Mouse (Mus musculus) heart, postnatal 36 days (tissue): ENCODE measurements around the gene Smug1. TPM values are rescaled to one million over a fixed set of nuclear protein-coding genes. Genes with fewer than 3 reads are reported as not detected.

Experiments used
- DNase-seq, 2 experiments: peaks; one replicate each; pipeline ENCODE4 v3.0.0; 2021 to 2022
- intact Hi-C: fragments of 180-260 bp; cut with DNase I; formaldehyde crosslinking; loops from one replicate; pipeline ENCODE4 v1.15.1; 2025
- total RNA-seq, 2 experiments: library from RNA; stranded (reverse); gene quantifications; 2 replicates each; pipeline ENCODE4 v1.2.3; 2021

The Smug1 gene
- 10 to 100 TPM; 13.2 to 15.7 TPM for total RNA-seq

DNA sequence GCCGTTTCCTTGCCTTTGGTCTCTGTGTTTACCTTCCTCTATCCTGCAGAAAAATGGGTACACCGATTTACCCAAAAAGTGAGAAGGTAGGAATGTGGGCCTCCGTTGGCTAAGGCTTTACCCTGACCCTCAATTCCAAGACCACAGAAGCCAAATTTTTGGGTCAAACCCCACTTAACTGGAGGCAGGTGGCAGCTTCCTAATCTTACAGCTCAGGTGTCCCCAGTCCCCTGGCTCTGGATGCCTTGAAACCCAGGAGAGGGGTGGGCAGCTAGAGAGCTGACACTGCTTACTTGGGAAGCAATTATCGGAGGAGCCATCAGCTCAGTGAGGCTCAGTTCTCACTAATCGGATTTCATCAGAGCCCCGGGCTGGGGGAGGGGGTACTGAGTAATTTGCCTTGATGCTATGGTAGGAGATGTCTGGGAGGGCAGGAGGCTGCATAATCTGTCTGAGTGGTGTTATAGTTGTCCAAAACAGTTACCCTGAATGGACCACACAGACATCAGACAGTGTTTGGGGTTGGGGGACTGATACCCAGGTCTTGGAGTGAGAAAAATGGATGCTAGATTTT lies at the start of gene Smug1:
Gene Smug1 (minus strand): TSS at position 51 of the 574 bp plus-strand sequence.
- intact Hi-C loops: no loop called here
- no peak for DNase-seq

DNA sequence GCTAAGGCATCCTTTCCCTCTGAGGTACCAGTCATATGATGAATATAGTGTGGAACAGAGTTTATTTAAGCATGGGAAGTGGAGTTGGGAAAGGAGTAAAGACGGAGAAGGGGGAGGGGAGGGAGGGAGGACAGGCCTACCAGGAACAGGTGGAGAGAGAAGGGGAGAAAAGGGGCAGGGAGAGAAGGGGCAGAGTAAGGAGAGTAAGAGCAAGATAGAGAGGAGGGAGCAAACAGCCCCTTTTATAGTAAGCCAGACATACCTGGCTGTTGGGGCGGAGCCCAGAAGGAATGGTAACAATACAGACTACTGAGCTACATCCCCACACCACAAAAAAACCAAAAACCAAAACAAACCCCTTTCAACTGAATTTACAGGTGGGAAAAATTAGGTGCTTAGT lies 49.2 kb upstream of the Smug1 start:
- intact Hi-C loops: no loop called here
- DNase-seq: no peak

DNA sequence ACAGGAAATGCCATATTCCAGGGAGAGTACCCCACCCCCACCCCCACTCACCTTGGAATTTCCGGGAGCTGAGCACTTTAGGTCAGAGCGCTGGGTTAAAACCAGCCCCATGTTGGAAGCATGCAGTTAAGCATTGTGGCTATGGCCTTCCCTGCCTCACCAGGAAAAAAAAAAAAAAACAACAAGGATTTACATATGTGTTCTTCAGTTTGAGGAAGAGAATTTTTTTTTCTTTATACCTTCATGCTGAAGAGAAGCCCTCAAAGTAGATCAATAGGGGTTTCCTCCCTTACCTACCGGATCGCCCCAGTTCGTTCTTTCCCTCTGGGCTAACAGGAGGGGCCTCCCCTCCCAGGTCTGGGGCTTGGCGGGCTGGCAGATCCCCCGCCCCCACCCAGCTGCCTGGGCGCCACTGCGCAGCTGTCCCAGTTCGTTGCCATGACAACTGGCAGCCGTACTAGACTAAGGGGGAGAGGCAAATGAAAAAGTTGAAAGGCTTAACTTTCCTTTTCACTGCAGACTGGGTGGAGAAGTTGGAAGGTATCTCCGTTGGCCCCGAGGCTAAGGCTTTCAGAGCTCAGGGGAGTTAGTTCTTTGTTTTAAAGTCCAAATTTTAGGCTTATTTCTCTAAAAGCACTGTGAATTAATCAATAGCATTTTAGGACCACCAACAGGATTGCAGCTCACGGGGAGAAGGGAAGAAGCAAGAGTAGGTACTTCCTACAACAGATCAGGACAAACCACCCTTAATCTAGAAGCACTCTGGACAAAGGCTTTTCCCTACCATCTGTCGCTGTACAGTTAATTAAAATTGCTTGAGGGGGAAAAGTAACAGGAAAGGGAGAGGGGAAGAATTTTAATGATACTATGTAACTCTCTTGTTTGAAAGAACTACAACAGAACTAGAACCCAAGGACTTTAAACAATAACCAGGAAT lies 48.3 kb upstream of the Smug1 start:
- intact Hi-C loops: loop anchor here (2.0 kb wide), 1 partner anchor 24 kb away; the partner anchor contains the start of gene Cbx5
- DNase-seq: peak; percentile 80 to 84

DNA sequence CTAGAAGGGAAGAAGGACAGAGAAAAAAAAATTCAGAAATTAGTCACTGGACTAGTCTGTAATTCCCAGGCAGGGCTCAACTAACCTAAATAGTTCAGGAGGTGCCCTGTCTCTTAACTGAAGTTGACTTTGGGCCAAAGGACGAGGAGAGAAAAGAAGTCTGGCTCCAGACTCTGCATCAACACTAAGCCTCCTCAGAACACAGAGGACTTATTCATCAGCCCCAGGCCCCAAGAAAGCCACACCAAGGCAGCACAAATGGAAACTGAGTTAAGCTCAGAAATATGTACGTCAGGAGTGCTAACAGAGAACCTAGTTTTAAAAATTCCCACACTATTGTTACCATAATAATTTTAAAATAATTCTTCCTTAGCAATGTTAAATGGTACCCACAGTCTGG lies 47.3 kb upstream of the Smug1 start:
- DNase-seq: no peak
- intact Hi-C loops: loop anchor here (2.0 kb wide), 1 partner anchor 25 kb away; the partner anchor contains the start of gene Cbx5

DNA sequence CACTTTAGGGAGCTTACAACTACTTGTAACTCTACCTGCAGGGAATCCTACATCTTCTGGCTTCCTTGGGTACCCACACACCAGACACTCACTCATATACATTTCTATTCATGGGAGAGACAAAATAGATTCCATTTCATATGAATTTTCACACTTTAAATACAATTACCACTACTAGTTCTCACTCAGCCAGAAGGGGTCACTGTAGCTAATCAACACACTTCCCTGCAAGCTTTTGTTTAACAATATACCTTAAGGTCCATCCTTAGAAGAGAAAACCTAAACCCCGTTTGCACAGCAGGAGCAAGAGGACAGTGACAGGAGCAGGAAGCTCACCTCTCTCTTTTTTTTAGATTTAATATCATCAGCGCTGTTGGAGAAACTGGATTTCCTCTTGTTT lies 38.3 kb upstream of the Smug1 start:
- DNase-seq: no peak
- intact Hi-C loops: loop anchor here (5.0 kb wide), 1 partner anchor 102 kb away; no protein-coding TSS in a partner anchor

DNA sequence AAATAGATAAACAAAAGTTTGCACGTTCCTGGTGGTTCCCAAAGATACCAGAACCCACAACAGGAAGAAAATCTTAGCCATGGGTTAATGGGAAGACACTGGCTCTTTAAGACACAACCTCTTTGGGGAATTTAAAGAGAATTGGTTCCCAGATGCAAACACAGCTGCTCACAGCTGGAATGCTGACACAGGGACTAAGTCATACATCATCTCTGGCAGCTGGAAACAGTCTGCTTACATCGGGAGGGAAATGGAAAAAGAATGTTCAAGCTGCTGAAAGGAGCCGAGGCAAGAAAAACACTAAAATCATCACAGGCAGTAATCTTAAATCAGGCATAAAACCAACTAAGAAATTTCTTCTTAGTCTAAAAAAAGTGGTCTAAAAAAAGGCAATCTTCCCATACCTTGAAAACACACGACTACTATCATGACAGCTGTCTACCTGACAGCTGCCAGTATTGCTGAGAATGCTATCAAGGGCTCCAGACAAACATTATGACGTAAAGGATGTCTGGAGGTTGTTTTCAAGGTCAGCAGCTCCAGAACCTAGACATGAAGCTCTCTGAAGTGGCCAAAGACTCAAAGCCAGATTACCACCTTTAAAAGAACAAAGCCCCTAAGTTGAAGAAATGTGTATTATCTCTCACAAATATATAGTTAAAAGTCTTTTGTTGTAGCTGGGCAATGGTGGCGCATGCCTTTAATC lies 35.3 kb upstream of the Smug1 start:
- intact Hi-C loops: no loop called here
- DNase-seq: peak; percentile 47 to 57

DNA sequence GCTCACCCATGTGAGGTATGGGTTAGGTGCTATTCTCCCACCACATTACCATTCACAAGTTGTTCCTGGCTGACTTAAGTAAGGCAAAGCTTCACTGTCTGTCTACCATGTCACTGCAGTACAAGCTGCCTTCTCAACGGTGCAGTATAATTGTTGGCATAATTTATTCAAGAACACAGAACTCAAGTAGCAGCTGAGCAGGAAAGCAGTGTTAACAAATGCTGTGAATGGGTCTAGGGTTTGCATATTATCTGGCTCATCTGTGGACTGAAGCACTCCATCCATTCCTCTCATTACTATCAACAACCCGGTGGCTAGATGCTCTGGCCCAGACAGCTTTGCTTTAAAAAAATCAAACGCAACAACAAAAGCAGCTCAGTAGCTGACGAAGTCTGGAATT lies 30.9 kb upstream of the Smug1 start:
- DNase-seq: no peak
- intact Hi-C loops: no loop called here

DNA sequence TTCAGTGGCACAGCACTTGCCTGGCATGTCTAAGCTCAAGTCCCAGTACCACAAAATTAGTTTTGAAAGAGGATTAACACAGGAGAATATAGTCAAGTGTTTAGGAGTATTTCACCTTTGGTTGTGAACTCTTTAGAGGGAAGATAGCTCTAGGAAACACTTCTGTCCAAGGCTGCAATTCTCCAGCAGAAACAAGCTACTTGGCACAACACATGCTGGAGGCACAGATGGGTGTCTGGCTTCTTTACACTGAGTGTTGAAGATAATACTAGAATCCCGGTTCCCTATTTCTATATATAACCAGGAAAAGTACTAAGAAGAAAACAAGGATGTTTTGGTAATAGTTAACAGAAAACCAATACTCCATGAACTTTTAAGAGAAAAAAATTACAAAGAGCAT lies 29.9 kb upstream of the Smug1 start:
- DNase-seq: no peak
- intact Hi-C loops: no loop called here

DNA sequence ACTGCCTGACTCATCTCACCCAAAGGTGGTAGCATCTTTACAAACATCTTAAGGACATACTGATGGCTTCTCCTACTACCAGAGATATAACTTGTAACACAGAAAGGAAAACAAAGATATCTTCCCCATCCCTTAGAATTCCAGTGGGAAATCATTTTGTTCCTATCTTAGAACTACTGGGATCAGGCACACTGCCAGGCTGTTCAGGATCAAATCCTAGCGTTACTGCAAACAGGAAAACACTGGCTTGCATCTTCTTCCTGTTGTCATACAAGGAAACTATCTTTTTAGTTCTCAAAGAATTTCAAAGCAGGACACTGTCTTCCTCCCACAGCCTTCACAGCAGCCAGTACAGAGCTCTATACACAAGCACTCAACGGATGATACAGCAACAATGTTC lies 26.7 kb upstream of the Smug1 start:
- DNase-seq: no peak
- intact Hi-C loops: no loop called here

DNA sequence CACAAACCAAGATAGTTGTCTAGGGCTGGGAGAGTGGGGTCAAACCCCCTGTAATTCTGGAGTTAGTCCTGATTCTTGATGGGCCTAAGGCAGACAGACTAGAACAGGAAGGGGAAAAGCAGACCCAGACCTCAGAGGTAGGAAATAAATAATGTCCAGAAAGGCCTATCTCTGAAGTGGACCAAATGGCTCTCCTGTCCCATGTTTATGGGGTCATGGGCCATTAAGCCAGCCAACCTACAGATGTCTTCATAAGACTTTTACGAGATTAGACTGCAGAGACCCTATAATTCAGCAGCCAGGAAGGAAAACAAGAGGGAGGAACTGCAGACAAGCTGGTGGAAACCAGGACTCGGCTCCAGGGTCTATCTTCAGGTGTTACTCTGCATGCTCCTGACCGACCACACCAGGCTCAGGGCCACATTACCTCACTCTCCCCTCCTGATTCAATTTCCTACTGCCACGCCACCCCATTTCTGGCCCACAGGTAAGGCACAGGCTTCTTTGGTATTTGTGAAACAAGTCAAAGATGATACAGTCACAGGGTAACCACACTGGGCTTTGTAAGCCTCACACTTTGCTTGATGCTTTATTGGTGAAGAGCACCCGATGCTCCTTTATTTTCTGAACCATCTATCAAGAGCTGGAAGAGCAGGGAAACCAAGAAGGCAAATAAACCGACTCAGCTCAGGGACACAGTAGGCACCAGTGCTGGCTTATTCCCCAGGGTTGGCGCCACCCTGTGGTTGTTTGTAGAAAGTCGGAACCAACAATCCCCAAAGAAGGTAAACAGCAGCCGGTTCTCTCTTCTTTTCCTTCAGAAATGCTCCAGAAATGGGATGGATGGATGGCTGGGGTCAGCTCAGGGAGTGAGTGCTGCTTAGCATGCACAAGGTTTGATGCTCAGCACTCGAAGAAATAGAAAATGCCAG lies 23.9 kb upstream of the Smug1 start:
- DNase-seq: peak; percentile 42 to 52
- intact Hi-C loops: no loop called here

DNA sequence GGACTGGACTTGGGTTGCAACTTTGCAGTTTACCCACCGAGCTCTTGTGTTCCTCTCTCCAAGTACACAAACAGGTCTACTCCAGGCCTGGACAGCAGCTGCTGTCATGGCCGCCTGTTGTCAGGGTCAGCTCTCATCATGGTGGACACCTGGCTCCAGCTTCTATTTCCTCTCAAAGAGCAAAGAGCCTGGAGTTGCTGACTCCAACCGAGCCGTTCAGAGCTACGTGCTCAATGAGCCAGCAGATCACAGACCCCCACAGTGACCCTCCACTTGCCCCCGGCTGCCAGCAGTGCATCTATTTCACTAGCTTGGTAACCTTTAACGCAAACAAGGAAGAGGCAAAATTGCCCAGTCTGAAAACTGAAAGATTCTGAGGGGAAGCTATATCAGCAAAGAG lies 23.2 kb upstream of the Smug1 start:
- intact Hi-C loops: no loop called here
- no peak for DNase-seq

DNA sequence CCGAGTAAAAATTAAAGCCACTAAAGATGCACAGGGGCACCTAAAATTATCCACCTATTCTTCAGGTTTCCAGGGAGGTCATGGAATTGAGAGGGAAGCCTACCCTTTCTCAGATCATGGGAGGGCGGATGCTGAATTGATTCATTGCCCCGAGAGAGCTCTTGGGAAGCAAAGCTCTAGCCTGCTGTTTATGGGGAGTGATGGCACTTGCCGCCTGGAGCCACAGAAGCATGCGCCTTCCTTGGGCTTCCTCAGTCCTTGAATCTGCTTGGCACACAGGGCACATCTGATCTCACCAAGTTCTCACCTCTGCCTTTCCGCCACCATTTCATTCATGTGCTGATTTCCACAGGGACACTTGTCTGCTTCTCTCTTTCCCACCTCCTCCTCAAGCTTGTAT lies 20.9 kb upstream of the Smug1 start:
- DNase-seq: no peak
- intact Hi-C loops: no loop called here

DNA sequence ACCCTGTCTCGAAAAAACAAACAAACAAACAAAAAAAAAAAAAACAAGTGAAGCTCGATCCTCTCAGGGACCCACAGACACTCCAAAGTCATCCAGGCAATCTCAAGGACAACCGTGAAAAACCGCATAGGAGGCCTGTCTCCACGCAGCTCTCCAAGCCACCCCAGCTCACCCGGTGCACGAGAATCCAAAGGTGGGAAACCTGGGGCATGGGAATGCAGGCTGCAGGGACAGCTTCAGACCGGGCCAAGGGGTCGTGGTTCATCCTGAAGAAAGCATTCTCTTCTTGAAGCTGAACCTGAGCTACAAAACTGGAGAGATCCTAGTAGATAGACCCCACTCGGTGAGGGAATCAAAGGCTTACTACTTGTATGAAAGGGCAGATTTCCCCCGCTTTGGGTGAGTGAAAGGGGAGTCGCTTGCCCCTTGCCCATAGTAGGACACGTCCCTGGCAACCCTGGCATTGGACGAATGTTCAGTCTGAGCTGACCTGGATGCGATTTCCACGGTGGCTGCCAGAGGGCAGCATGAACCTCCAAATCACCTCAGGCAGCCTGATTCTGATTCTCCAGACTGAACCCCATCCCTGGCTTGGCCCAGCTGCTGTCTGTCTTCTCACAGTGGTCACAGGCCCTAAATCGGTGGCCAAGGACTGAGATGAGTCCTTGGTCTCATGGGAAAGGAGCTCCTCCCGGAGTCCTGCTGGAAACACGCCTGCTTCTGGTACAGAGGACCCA lies 18.7 kb upstream of the Smug1 start:
- DNase-seq: peak; percentile 48 to 58
- intact Hi-C loops: no loop called here

DNA sequence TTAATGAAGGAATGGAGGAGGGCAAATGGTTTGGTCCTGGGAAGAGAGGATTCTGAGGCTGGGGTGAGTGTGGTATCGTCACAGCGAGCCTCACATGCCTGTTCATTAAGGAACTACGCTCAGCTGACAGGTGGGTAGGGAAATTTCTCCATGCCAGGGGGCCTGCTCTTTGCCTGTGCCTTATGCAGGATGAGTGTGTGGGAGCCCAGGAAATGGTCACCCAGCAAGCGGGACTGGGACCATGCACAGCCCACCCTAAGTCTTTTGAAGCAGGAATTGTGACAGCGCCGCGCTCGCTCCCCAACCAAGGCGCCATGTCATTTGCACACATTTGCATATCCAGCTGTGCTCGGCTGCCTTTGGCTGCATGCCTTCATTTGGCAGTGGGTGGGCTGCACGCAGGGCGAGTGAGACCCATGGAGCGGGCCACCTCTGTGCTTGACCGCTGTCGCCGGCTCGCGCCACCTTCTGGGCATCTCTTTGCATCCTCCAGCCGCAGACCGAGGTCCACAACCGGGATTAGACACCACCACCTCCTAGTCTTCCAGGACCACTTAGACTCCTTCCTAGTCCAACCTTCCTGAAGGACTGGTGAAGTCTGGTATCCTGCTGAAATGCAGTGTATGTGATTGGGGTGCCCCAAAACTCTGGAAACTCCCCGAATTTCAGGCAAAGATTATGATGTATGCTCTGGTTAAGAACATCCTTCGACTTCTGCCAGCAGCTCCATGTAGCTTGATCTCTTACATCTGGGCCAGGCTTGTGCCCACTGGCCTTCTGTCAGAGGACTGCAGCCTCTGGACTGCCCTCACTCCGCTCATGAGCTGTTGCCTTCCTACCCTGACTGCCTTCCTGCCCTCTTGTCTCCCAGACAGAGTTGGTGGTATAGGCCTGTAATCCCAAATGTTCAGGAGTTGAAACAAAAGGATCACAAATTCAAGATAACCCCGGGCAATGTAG lies 17.0 kb upstream of the Smug1 start:
- intact Hi-C loops: loop anchor here (5.0 kb wide), 1 partner anchor 98 kb away; no protein-coding TSS in a partner anchor
- no peak for DNase-seq

DNA sequence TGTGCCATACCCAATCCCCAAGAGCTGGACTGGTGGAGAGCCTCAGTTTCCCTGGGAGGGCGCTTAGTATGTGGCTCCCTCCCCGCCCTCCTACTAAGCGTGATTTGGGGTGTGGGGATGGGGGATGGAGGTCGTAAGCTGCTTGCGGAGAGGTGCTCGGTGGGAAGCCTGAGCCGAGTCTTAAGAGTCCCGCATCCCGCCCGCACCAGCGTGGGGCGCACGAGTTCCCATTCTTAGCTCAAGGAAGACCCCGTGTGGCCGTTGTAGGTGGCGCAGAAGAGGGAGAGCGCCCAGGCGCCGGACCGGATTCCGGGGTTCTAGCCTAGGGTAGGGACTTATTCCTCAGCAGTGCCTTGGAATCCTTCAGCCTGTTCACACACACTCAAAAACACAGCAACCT lies 16.2 kb upstream of the Smug1 start:
- peak; percentile 49 to 62 for DNase-seq
- intact Hi-C loops: loop anchor here (5.0 kb wide), 1 partner anchor 99 kb away; no protein-coding TSS in a partner anchor

DNA sequence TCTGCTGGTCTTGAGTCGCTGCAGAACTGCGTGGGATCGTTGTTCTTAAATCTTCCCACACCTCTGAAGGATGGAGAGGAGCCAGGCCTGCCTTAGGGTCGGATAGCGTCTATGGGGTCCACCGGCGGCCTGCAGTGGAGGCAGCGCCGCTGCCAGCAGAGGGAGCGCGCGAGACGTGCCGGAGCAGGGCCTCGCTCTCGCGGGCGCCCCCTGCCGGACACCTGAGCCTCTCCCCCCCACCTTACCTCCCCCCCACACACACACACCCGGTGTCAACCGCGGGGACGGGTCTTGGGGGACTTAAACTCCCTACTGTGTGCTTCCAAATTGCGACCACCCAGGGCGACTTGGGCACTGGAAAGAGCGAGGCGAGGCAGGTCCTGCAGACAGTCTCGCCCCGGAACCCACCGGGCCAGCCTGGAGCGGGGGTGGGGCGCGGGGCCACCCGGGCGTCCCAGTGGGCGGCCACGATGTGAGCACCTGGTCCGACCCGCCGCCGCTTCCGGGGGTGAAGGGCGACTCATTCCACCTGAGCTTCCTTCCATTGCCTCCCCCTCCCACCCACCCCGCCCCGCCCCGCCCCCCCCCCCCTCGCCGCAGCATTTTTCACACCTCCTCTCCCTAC lies 15.4 kb upstream of the Smug1 start:
- DNase-seq: peak; percentile 85 to 90
- intact Hi-C loops: loop anchor here (1.0 to 5.0 kb wide), 2 partner anchors 100 to 125 kb away; no protein-coding TSS in a partner anchor

DNA sequence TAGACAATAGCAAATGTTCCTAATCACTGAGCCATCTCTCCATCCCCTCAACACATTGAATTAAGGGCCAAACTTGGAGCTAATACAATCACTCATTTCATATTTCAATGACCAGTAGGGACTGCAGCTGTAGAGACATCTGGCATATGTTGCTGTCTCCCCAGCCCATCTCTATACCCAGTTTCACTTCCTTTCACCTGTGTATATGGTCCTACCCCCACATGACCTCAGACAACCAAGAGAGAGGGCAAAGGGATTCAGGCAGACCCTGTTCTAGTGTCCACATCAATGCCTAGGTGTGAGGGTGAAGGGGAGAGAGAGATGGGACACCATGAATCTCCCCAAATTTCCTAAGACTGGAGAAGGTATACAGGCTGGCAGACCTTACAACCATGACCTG lies 13.5 kb upstream of the Smug1 start:
- no peak for DNase-seq
- intact Hi-C loops: loop anchor here (5.0 kb wide), 1 partner anchor 102 kb away; no protein-coding TSS in a partner anchor

DNA sequence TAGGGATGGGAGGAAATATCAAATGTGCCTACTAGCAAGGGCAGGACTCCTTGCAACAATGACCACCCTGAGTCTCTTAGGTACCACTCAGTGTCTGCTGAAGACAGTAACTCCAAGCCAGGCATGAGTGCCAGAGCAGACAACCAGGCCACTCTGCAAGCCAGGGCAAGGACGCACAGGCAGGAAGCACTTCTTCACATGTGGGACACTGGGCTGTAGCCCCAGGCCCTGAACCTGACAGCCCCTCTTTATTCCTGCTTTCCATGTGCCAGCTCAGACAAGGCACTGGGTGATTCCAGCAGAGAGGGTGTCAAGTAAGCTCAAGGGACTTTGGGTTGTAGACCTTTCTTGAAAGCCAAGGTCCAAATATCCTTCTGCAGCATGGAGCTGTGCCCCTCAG lies 11.9 kb upstream of the Smug1 start:
- no peak for DNase-seq
- intact Hi-C loops: loop anchor here (10.0 kb wide), 1 partner anchor 484 kb away; no protein-coding TSS in a partner anchor
